In genomic region chr13:120168301-120168700, GRCm38 (mm10) we compare ENCODE assay signal across 24 mouse cellular contexts. TPM values are rescaled to one million over a fixed set of nuclear protein-coding genes. Genes with fewer than 3 reads are reported as not detected.
DNase-seq lines count a peak whose midpoint lies in the region; ATAC-seq and TF ChIP-seq lines count a peak whose summit lies in the region.
"Not testable (repeated sequence)": the region's sequence is repeated elsewhere in the genome, so short reads cannot be mapped to it uniquely, and the experiment has no call there.
"Had no signal": no experiment of that assay in that cellular context is flagged by ENCODE, and none has a peak within 500 bp of the region (broad histone marks: within the 10 kb centered on the region; RNA-seq: fewer than 3 reads in every experiment).

No protein-coding gene starts in this region.

- peak; percentile 33 for DNase-seq in A20 (ENCODE audit: low read depth, low spot score)
- peak; percentile 9 to 70 for DNase-seq in adrenal gland, adult (ENCODE audit: inconsistent age in 2 of 2, low spot score in 1 of 2)
- peak; percentile 28 to 45 for DNase-seq in adrenal gland, postnatal 36 days
- peak; percentile 34 for DNase-seq in kidney, adult 2 months
- DNase-seq in liver, postnatal 0 days: not testable (repeated sequence)
- peak; percentile 9 to 10 for DNase-seq in spleen, postnatal 36 days (ENCODE audit: low spot score in 2 of 2)

- not testable (repeated sequence) for TF ChIP-seq EP300 in liver, postnatal 0 days (IDR thresholded peaks at IDR 0.05; ENCODE audit: low read depth)

- H3K36me3 ChIP-seq in kidney, adult 2 months (ENCODE audit: control insufficient read depth, insufficient read depth, low read length); liver, postnatal 0 days (replicated peaks; ENCODE audit: insufficient read depth, low read length): not testable (repeated sequence)

- not testable (repeated sequence) for H3K4me1 ChIP-seq in kidney, adult 2 months (ENCODE audit: control insufficient read depth, insufficient read depth, low read length); liver, postnatal 0 days (ENCODE audit: insufficient read depth)

- WGBS in kidney, adult 2 months: 48% methylated on average over 5 of the region's 5 CpGs
- 34% methylated on average over 5 of the region's 5 CpGs for WGBS in liver, postnatal 0 days (ENCODE audit: insufficient replicate concordance)

- ATAC-seq in common myeloid progenitor, adult 5-6 weeks (replicated peaks; ENCODE audit: low read depth, poor library complexity, severe bottlenecking): peak; percentile 84; the same call in 1 of the 2 replicates
- not testable (repeated sequence) for ATAC-seq in liver, postnatal 0 days

- not testable (repeated sequence) for H3K9ac ChIP-seq in liver, postnatal 0 days (replicated peaks)

- not testable (repeated sequence) for H3K4me2 ChIP-seq in liver, postnatal 0 days (ENCODE audit: low read depth, low read length)

- H3K9me3 ChIP-seq in liver, postnatal 0 days (ENCODE audit: low read length): not testable (repeated sequence)

- not testable (repeated sequence) for TF ChIP-seq POLR2A in kidney, adult 2 months (IDR thresholded peaks at IDR 0.05; ENCODE audit: low read depth, low read length)

- not testable (repeated sequence) for H3K27ac ChIP-seq in kidney, adult 2 months (ENCODE audit: insufficient read depth, low read depth, low read length); liver, postnatal 0 days (ENCODE audit: low read depth)

- H3K27me3 ChIP-seq in kidney, adult 2 months (replicated peaks; ENCODE audit: control insufficient read depth, insufficient read depth, low read length); liver, postnatal 0 days (ENCODE audit: insufficient read depth, low read length): not testable (repeated sequence)

- TF ChIP-seq CTCF in kidney, adult 2 months (conservative IDR thresholded peaks at IDR 0.05; ENCODE audit: insufficient read depth, insufficient read length, low read depth, low read length): not testable (repeated sequence)
- TF ChIP-seq CTCF in liver, postnatal 0 days (IDR thresholded peaks at IDR 0.05; ENCODE audit: low read depth): peak; percentile 30

- not testable (repeated sequence) for H3K4me3 ChIP-seq in kidney, adult 2 months (ENCODE audit: insufficient read depth, low read depth, low read length); liver, postnatal 0 days (ENCODE audit: low read depth, low read length)

RNA-seq across cellular contexts. Expression of gene Gm21818, which starts 3.9 kb away (rescaled TPM):
- total RNA-seq in adrenal gland, postnatal 36 days (2021): not detected
- not detected in 2 replicates for total RNA-seq in common myeloid progenitor, adult 5-6 weeks (2017)
- polyA plus RNA-seq in kidney, adult 2 months (2012; rRNA removed): not detected in 2 replicates
- not detected in 2 replicates for polyA plus RNA-seq in liver, postnatal 0 days (2015; fragmentation: Nextera tagmentation; extraction: Ambion mirVana)
- total RNA-seq: gastrocnemius, postnatal 25 days; heart, adult 2 months; heart, postnatal 14 days; left cerebral cortex, postnatal 14 days had no signal
- polyA plus RNA-seq: brain, embryonic 14.5 days; embryonic facial prominence, embryonic 13.5 days; erythroblast, embryonic 14.5 days; forebrain, embryonic 12.5 days; heart, adult 2 months; heart, embryonic 13.5 days; hindbrain, embryonic 12.5 days; kidney, embryonic 14.5 days; limb, embryonic 12.5 days; liver, embryonic 12.5 days; lung, adult 2 months; midbrain, embryonic 15.5 days; neural tube, embryonic 12.5 days; stomach, embryonic 14.5 days had no signal

RNA-seq across cellular contexts. Expression of gene Gm20767, which starts 28.3 kb away (rescaled TPM):
- total RNA-seq in adrenal gland, postnatal 36 days (2021): not detected
- not detected in 2 replicates for total RNA-seq in common myeloid progenitor, adult 5-6 weeks (2017)
- not detected in 2 replicates for polyA plus RNA-seq in kidney, adult 2 months (2012; rRNA removed)
- polyA plus RNA-seq in liver, postnatal 0 days (2015; fragmentation: Nextera tagmentation; extraction: Ambion mirVana): not detected in 2 replicates
- total RNA-seq: gastrocnemius, postnatal 25 days; heart, adult 2 months; heart, postnatal 14 days; left cerebral cortex, postnatal 14 days had no signal
- polyA plus RNA-seq: brain, embryonic 14.5 days; embryonic facial prominence, embryonic 13.5 days; erythroblast, embryonic 14.5 days; forebrain, embryonic 12.5 days; heart, adult 2 months; heart, embryonic 13.5 days; hindbrain, embryonic 12.5 days; kidney, embryonic 14.5 days; limb, embryonic 12.5 days; liver, embryonic 12.5 days; lung, adult 2 months; midbrain, embryonic 15.5 days; neural tube, embryonic 12.5 days; stomach, embryonic 14.5 days had no signal

RNA-seq across cellular contexts. Expression of gene Gm21762, which starts 47.4 kb away (rescaled TPM):
- not detected for total RNA-seq in adrenal gland, postnatal 36 days (2021)
- total RNA-seq in common myeloid progenitor, adult 5-6 weeks (2017): not detected in 2 replicates
- polyA plus RNA-seq in kidney, adult 2 months (2012; rRNA removed): 0.19 and 0.81 TPM in 2 replicates
- not detected in 2 replicates for polyA plus RNA-seq in liver, postnatal 0 days (2015; fragmentation: Nextera tagmentation; extraction: Ambion mirVana)
- total RNA-seq: gastrocnemius, postnatal 25 days; heart, adult 2 months; heart, postnatal 14 days; left cerebral cortex, postnatal 14 days had no signal
- polyA plus RNA-seq: brain, embryonic 14.5 days; embryonic facial prominence, embryonic 13.5 days; erythroblast, embryonic 14.5 days; forebrain, embryonic 12.5 days; heart, adult 2 months; heart, embryonic 13.5 days; hindbrain, embryonic 12.5 days; kidney, embryonic 14.5 days; limb, embryonic 12.5 days; liver, embryonic 12.5 days; midbrain, embryonic 15.5 days; neural tube, embryonic 12.5 days; stomach, embryonic 14.5 days had no signal
